Mouse (Mus musculus) hindbrain, postnatal 0 days (tissue): ENCODE results near the gene Aifm2. TPM values are rescaled to one million over a fixed set of nuclear protein-coding genes. Genes with fewer than 3 reads are reported as not detected.

ENCODE experiments used
- ATAC-seq: fragments of 200-750 bp; cut with Nextera tagmentation; 2 replicates; pipeline ENCODE4 v1.8.0; 2017; ENCODE audit warnings: mild to moderate bottlenecking, moderate TSS enrichment, moderate library complexity
- DNase-seq: peaks from one replicate; pipeline ENCODE4 v3.0.0-alpha.2; 2015; ENCODE audit warnings: low spot score
- H3K27ac ChIP-seq: fragments of 300-500 bp; sonication (generic); 2 replicates; pipeline ENCODE4 v1.5.1; 2014; ENCODE audit warnings: mild to moderate bottlenecking
- H3K27me3 ChIP-seq: fragments of 300-500 bp; sonication (generic); 2 replicates; pipeline ENCODE4 v1.6.1; 2014; ENCODE audit warnings: low read length, mixed read lengths; ENCODE audit not compliant: insufficient read depth
- H3K36me3 ChIP-seq: fragments of 300-500 bp; sonication (generic); 2 replicates; pipeline ENCODE4 v1.6.1; 2014; ENCODE audit warnings: low read length, mixed read lengths; ENCODE audit not compliant: insufficient read depth
- H3K4me1 ChIP-seq: fragments of 300-500 bp; sonication (generic); 2 replicates; pipeline ENCODE4 v1.6.1; 2014; ENCODE audit warnings: antibody characterized with exemption, low read length, mixed read lengths; ENCODE audit not compliant: insufficient read depth
- H3K4me2 ChIP-seq: fragments of 300-500 bp; sonication (generic); 2 replicates; pipeline ENCODE4 v1.6.1; 2014; ENCODE audit warnings: low read depth, mild to moderate bottlenecking, low read length, moderate library complexity, mixed read lengths
- H3K4me3 ChIP-seq: fragments of 300-500 bp; sonication (generic); 2 replicates; pipeline ENCODE4 v1.5.1; 2014; ENCODE audit warnings: low read length
- H3K9ac ChIP-seq: fragments of 300-500 bp; sonication (generic); replicated peaks from 2 replicates; pipeline ENCODE4 v1.6.1; 2014; ENCODE audit warnings: mild to moderate bottlenecking, low read length, moderate library complexity, mixed read lengths
- H3K9me3 ChIP-seq: fragments of 300-500 bp; sonication (generic); 2 replicates; pipeline ENCODE4 v1.6.1; 2016; ENCODE audit warnings: low read length, mixed read lengths
- CTCF ChIP-seq: IDR thresholded peaks from 2 replicates; pipeline ENCODE4 v1.5.1; 2016; ENCODE audit warnings: antibody characterized with exemption, control low read depth, low read depth
- WGBS: fragments of 180-500 bp; shearing (Covaris S2); extraction: QIAGEN DNeasy Blood & Tissue Kit; methylation state at CpG from one replicate; pipeline ENCODE4 v1.1.7; 2014; 5-methylcytosine and 5-hydroxymethylcytosine counted together
- polyA plus RNA-seq: library from polyadenylated mRNA; unstranded; fragments of >200 nt; fragmentation: Nextera tagmentation; extraction: Ambion mirVana; gene quantifications from 2 replicates; pipeline ENCODE4 v1.2.1, GENCODE M21; 2015
- total RNA-seq: library from RNA; depleted of rRNA; stranded (reverse); fragments of >200 nt; gene quantifications from 2 replicates; pipeline ENCODE4 v1.2.3, GENCODE M21; 2014

The Aifm2 gene
- total and polyA plus RNA-seq, 2 experiments from 2014 or later, result 14.6 to 21.0 TPM

- H3K9me3 ChIP-seq, result no peaks in the 10 kb centered on the region
- ATAC-seq, result no peak
- no peak overlapping the region for H3K9ac ChIP-seq
- no peaks in the 10 kb centered on the region for H3K4me1 ChIP-seq
- DNase-seq, result no peak
- peaks cover 10% of the 10 kb centered on the region; the same call in 1 of the 2 replicates for H3K36me3 ChIP-seq
- TF ChIP-seq CTCF, result no peak
- no peak overlapping the region for H3K27ac ChIP-seq
- 97% methylated on average over 2 of the region's 2 CpGs for WGBS
- no peak overlapping the region for H3K4me2 ChIP-seq
- no peak overlapping the region for H3K4me3 ChIP-seq
- H3K27me3 ChIP-seq, result no peaks in the 10 kb centered on the region
Measured at GRCm38 (mm10) chr10:61758904-61759303, 43.8 kb downstream of the Aifm2 start.

- 62% methylated on average over 6 of the region's 6 CpGs for WGBS
- Histone ChIP-seq H3K27me3 (no peaks in the 10 kb centered on the region), H3K36me3 (peaks cover 10% of the 10 kb centered on the region; the same call in 1 of the 2 replicates), H3K9me3 (no peaks in the 10 kb centered on the region), H3K4me2 (no peak overlapping the region), H3K9ac (no peak overlapping the region), H3K4me3 (no peak overlapping the region), H3K4me1 (peaks cover 3% of the 10 kb centered on the region; the same call in 1 of the 2 replicates), H3K27ac (no peak overlapping the region)
- no peak for TF ChIP-seq CTCF
- ATAC-seq, result no peak
- DNase-seq, result no peak
Measured at GRCm38 (mm10) chr10:61759869-61760268, 44.8 kb downstream of the Aifm2 start.

- Histone ChIP-seq H3K4me2 (no peak overlapping the region), H3K27ac (no peak overlapping the region), H3K9me3 (no peaks in the 10 kb centered on the region), H3K9ac (no peak overlapping the region), H3K4me1 (peaks cover 9% of the 10 kb centered on the region; the same call in 1 of the 2 replicates), H3K36me3 (no peaks in the 10 kb centered on the region), H3K27me3 (no peaks in the 10 kb centered on the region), H3K4me3 (no peak overlapping the region)
- WGBS, result 44% methylated on average over 8 of the region's 8 CpGs
- peak; percentile 34 for TF ChIP-seq CTCF
- DNase-seq, result peak; percentile 30
- ATAC-seq, result peak; percentile 57
Measured at GRCm38 (mm10) chr10:61764689-61765088, 49.6 kb downstream of the Aifm2 start.

- H3K27ac ChIP-seq, result no peak overlapping the region
- H3K36me3 ChIP-seq, result no peaks in the 10 kb centered on the region
- H3K4me2 ChIP-seq, result no peak overlapping the region
- ATAC-seq, result no peak
- H3K9ac ChIP-seq, result no peak overlapping the region
- WGBS, result 23% methylated on average over 5 of the region's 5 CpGs
- no peaks in the 10 kb centered on the region for H3K9me3 ChIP-seq
- no peak for TF ChIP-seq CTCF
- DNase-seq, result peak; percentile 25
- peaks cover 9% of the 10 kb centered on the region; the same call in 1 of the 2 replicates for H3K4me1 ChIP-seq
- no peaks in the 10 kb centered on the region for H3K27me3 ChIP-seq
- H3K4me3 ChIP-seq, result no peak overlapping the region
Measured at GRCm38 (mm10) chr10:61765558-61765957, 50.5 kb downstream of the Aifm2 start.

GRCm38 (mm10) chr10:61766806-61767205, 51.7 kb downstream of the Aifm2 start:
- DNase-seq, result no peak
- 40% methylated on average over 6 of the region's 6 CpGs for WGBS
- no peaks in the 10 kb centered on the region for H3K36me3 ChIP-seq

GRCm38 (mm10) chr10:61781461-61782128, 66.5 kb downstream of the Aifm2 start:
- Histone ChIP-seq H3K36me3 (no peaks in the 10 kb centered on the region), H3K4me1 (peaks cover 8% of the 10 kb centered on the region), H3K27ac (no peak overlapping the region), H3K4me2 (peak overlapping the region; percentile 63), H3K9ac (0 out of 2 replicates have a peak overlapping the region, but pooled peaks have one; percentile 6), H3K27me3 (no peaks in the 10 kb centered on the region), H3K9me3 (no peaks in the 10 kb centered on the region), H3K4me3 (peak overlapping the region; percentile 89; the same call in 1 of the 2 replicates)
- no peak for TF ChIP-seq CTCF
- ATAC-seq (no peak), DNase-seq (no peak)
- WGBS, result 26% methylated on average over 8 of the region's 9 CpGs

More at GRCm38 (mm10) chr10:61766806-61767205, 51.7 kb downstream of the Aifm2 start:
- Histone ChIP-seq H3K27me3 (no peaks in the 10 kb centered on the region), H3K9me3 (no peaks in the 10 kb centered on the region), H3K9ac (no peak overlapping the region), H3K4me3 (no peak overlapping the region), H3K27ac (no peak overlapping the region), H3K4me1 (peaks cover 9% of the 10 kb centered on the region; the same call in 1 of the 2 replicates), H3K4me2 (no peak overlapping the region)
- ATAC-seq, result no peak
- TF ChIP-seq CTCF, result no peak
